Mouse (Mus musculus) midbrain, embryonic 12.5 days (tissue): ENCODE measurements around the gene Emc9. TPM values are rescaled to one million over a fixed set of nuclear protein-coding genes. Genes with fewer than 3 reads are reported as not detected.

Experiments used
- polyA plus RNA-seq: library from polyadenylated mRNA; unstranded; fragments of >200 nt; fragmentation: Nextera tagmentation; extraction: Ambion mirVana; gene quantifications from 2 replicates; pipeline ENCODE4 v1.2.1, GENCODE M21; 2016

Emc9 gene
- polyA plus RNA-seq, 1 experiment from 2014 or later, result 6.4 TPM

Other genes with a start within 250 kb of the Emc9 start
- gene Dhrs4, start 106.5 kb downstream of the Emc9 start, polyA plus RNA-seq, result 38.2 and 39.6 TPM in 2 replicates
- 13.8 and 14.8 TPM in 2 replicates for gene Carmil3, start 94.7 kb downstream of the Emc9 start, polyA plus RNA-seq
- gene Cpne6, start 74.9 kb downstream of the Emc9 start, polyA plus RNA-seq, result 0.42 and 0.79 TPM in 2 replicates
- not detected in 2 replicates for gene Nrl, start 60.3 kb downstream of the Emc9 start, polyA plus RNA-seq
- gene Pck2, start 45.0 kb downstream of the Emc9 start, polyA plus RNA-seq, result 16.8 and 22.0 TPM in 2 replicates
- gene Dcaf11, start 25.3 kb downstream of the Emc9 start, polyA plus RNA-seq, result 113 and 117 TPM in 2 replicates
- gene A730061H03Rik, start 24.9 kb downstream of the Emc9 start, polyA plus RNA-seq, result not detected in 2 replicates
- gene Fitm1, start 9.7 kb downstream of the Emc9 start, polyA plus RNA-seq, result 0.24 TPM in 1 of 2 replicates, not detected in the other
- 122 and 127 TPM in 2 replicates for gene Psme1, start 7.2 kb downstream of the Emc9 start, polyA plus RNA-seq
- 192 and 215 TPM in 2 replicates for gene Psme2, start 5.8 kb upstream of the Emc9 start, polyA plus RNA-seq
- 20.0 and 20.5 TPM in 2 replicates for gene Rnf31, start 6.4 kb upstream of the Emc9 start, polyA plus RNA-seq
- gene Irf9, start 18.3 kb upstream of the Emc9 start, polyA plus RNA-seq, result 9.4 and 11.5 TPM in 2 replicates
- 6.6 and 7.3 TPM in 2 replicates for gene Rec8, start 32.7 kb upstream of the Emc9 start, polyA plus RNA-seq
- 78.5 and 85.4 TPM in 2 replicates for gene Ipo4, start 50.7 kb upstream of the Emc9 start, polyA plus RNA-seq
- 3.5 and 4.9 TPM in 2 replicates for gene Gm49378, start 52.6 kb upstream of the Emc9 start, polyA plus RNA-seq
- gene Tm9sf1, start 58.5 kb upstream of the Emc9 start, polyA plus RNA-seq, result 64.0 and 66.1 TPM in 2 replicates
- 0.63 and 0.80 TPM in 2 replicates for gene Tssk4, start 64.9 kb upstream of the Emc9 start, polyA plus RNA-seq
- gene Mdp1, start 75.2 kb upstream of the Emc9 start, polyA plus RNA-seq, result 63.8 and 67.2 TPM in 2 replicates
- gene Gmpr2, start 86.6 kb upstream of the Emc9 start, polyA plus RNA-seq, result 56.4 and 64.8 TPM in 2 replicates
- gene Nedd8, start 86.8 kb upstream of the Emc9 start, polyA plus RNA-seq, result 515 and 554 TPM in 2 replicates
- 53.5 and 55.4 TPM in 2 replicates for gene Tinf2, start 96.5 kb upstream of the Emc9 start, polyA plus RNA-seq
- 0.56 and 0.59 TPM in 2 replicates for gene Tgm1, start 128.6 kb upstream of the Emc9 start, polyA plus RNA-seq
- gene Rabggta, start 137.0 kb upstream of the Emc9 start, polyA plus RNA-seq, result 34.7 and 35.3 TPM in 2 replicates
- 64.8 and 65.9 TPM in 2 replicates for gene Dhrs1, start 160.4 kb upstream of the Emc9 start, polyA plus RNA-seq
- gene Nop9, start 160.4 kb upstream of the Emc9 start, polyA plus RNA-seq, result 44.1 and 45.9 TPM in 2 replicates
- not detected in 2 replicates for gene Cideb, start 173.2 kb upstream of the Emc9 start, polyA plus RNA-seq
- gene Ltb4r2, start 176.1 kb upstream of the Emc9 start, polyA plus RNA-seq, result 0.24 and 0.41 TPM in 2 replicates
- gene Ltb4r1, start 180.7 kb upstream of the Emc9 start, polyA plus RNA-seq, result 0.13 TPM in 1 of 2 replicates, not detected in the other
- 6.6 and 7.9 TPM in 2 replicates for gene Adcy4, start 198.8 kb upstream of the Emc9 start, polyA plus RNA-seq
- 5.3 and 8.3 TPM in 2 replicates for gene Ripk3, start 203.6 kb upstream of the Emc9 start, polyA plus RNA-seq
- 20.2 and 24.0 TPM in 2 replicates for gene Nfatc4, start 237.8 kb upstream of the Emc9 start, polyA plus RNA-seq